Mouse (Mus musculus) bone marrow, adult 2 months (tissue): ENCODE results near the gene Gm28308. TPM values are rescaled to one million over a fixed set of nuclear protein-coding genes. Genes with fewer than 3 reads are reported as not detected.

ENCODE experiments used
- H3K27ac ChIP-seq: fragments of 200-500 bp; 2 replicates; pipeline ENCODE4 v1.5.1; 2012; ENCODE audit warnings: low read depth, mild to moderate bottlenecking, control low read depth, inconsistent platforms, low read length; ENCODE audit not compliant: control insufficient read depth, poor library complexity, insufficient read depth
- H3K4me1 ChIP-seq: fragments of 200-500 bp; 2 replicates; pipeline ENCODE4 v1.6.1; 2011; ENCODE audit warnings: low read length; ENCODE audit not compliant: control insufficient read depth, insufficient read depth
- H3K4me3 ChIP-seq: fragments of 200-500 bp; replicated peaks from 2 replicates; pipeline ENCODE3; 2011; ENCODE audit warnings: mild to moderate bottlenecking, low read depth, low read length, control low read depth; ENCODE audit not compliant: control insufficient read depth
- CTCF ChIP-seq: fragments of 200-500 bp; IDR thresholded peaks from 2 replicates; pipeline ENCODE4 v1.5.1; 2011; ENCODE audit warnings: low read length, control low read depth; ENCODE audit not compliant: control insufficient read depth, insufficient read depth
- POLR2A ChIP-seq: fragments of 200-500 bp; IDR thresholded peaks from 2 replicates; pipeline ENCODE4 v1.6.1; 2011; ENCODE audit warnings: low read depth, mild to moderate bottlenecking, control low read depth, low read length, borderline replicate concordance; ENCODE audit not compliant: control insufficient read depth
- WGBS: fragments of 180-500 bp; shearing (Covaris S2); methylation state at CpG from one replicate; pipeline ENCODE4 v1.1.7; 2018; 5-methylcytosine and 5-hydroxymethylcytosine counted together
- polyA plus RNA-seq: library from polyadenylated mRNA; stranded (reverse); fragments of >200 nt; gene quantifications from 2 replicates; pipeline ENCODE4 v1.2.4, GENCODE M21; 2011; ENCODE audit warnings: low replicate concordance; ENCODE audit not compliant: missing spikeins, insufficient read depth, insufficient read length

Gm28308 gene
- polyA plus RNA-seq, 1 experiment, result not detected

DNA sequence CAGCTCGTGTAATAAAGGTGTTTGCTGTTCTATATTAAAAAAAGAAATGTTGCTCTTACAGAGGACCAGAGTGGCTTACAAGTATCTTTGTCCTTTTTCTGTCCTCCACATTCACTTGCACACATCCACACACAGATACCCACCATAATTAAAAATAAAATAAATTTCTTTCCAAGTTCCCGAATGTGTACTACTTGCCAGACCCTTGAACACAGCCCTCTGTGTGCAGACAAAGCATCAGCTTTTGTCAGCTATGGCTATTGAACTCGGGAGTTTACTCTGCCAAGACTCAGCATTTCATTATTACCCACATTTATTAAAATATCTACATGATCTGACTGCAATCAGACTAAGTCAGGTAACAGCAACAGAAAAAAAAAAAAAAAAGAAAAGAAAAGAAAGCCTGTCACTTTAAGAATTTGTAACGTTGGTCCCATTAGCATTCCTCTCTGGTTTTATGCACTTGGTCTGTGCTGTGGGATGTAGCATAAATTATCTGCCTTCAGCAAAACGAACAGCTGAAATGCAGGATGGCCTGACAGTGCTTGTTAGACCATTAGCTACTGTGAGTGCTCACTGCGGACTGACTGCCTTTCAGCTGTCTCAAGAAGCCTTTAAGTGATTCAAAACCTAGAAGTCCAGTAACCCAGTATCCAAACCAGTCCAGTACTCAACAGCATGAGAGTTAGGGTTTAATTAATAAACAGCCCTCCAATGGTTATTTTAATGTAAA is 94.1 kb downstream of the Gm28308 start:
- Histone ChIP-seq H3K27ac (no peak overlapping the region), H3K4me3 (no peak overlapping the region), H3K4me1 (no peaks in the 10 kb centered on the region)
- TF ChIP-seq POLR2A (no peak), CTCF (no peak)
- WGBS, result 49% methylated on average over 6 of the region's 6 CpGs

DNA sequence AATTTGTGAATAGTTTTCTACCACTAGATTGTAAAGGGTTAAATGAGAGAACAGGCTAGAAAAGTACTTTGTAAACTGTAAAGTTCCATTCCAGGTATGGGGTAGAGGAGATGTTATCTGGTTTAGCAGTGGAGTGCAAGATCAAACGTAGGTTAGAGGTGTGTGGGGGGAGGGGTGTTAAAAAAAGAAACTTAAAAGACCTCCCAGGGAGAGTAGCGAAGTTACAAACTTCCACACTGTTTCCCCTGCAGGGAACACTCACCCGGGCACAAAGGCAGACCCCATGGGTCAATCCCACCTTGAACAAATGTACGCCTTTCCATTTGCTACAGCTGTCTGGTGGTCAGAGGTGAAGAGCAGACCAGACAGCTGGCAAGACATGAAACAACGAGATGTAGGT is 97.2 kb downstream of the Gm28308 start:
- Histone ChIP-seq H3K27ac (no peak overlapping the region), H3K4me1 (no peaks in the 10 kb centered on the region), H3K4me3 (no peak overlapping the region)
- WGBS, result 34% methylated on average over 5 of the region's 5 CpGs
- no peak for TF ChIP-seq POLR2A
- no peak for TF ChIP-seq CTCF

Other genes starting within 250 kb of the Gm28308 start
- gene Skap2, start 200.8 kb downstream of the Gm28308 start, polyA plus RNA-seq, result 65.0 and 102 TPM in 2 replicates
- gene Hoxa1, start 55.0 kb downstream of the Gm28308 start, polyA plus RNA-seq, result 0.97 TPM in 1 of 2 replicates, not detected in the other
- 1.4 TPM in 1 of 2 replicates, not detected in the other for gene Hoxa2, start 48.5 kb downstream of the Gm28308 start, polyA plus RNA-seq
- gene 5730596B20Rik, start 35.8 kb downstream of the Gm28308 start, polyA plus RNA-seq, result not detected in 2 replicates
- 1.8 TPM in 1 of 2 replicates, not detected in the other for gene Hoxa4, start 21.6 kb downstream of the Gm28308 start, polyA plus RNA-seq
- 1.5 and 2.4 TPM in 2 replicates for gene Hoxa5, start 8.8 kb downstream of the Gm28308 start, polyA plus RNA-seq
- not detected in 2 replicates for gene Hoxa6, start 4.6 kb downstream of the Gm28308 start, polyA plus RNA-seq
- 1.2 and 2.4 TPM in 2 replicates for gene Hoxa3, start within 50 bp of the Gm28308 start, polyA plus RNA-seq
- gene Hoxa7, start 8.5 kb upstream of the Gm28308 start, polyA plus RNA-seq, result 1.4 and 2.8 TPM in 2 replicates
- 2.2 and 3.8 TPM in 2 replicates for gene Hoxa9, start 17.8 kb upstream of the Gm28308 start, polyA plus RNA-seq
- gene Hoxa10, start 27.5 kb upstream of the Gm28308 start, polyA plus RNA-seq, result 0.93 and 1.6 TPM in 2 replicates
- 1.3 TPM in 1 of 2 replicates, not detected in the other for gene Hoxa11, start 32.5 kb upstream of the Gm28308 start, polyA plus RNA-seq
- gene Hoxa13, start 47.5 kb upstream of the Gm28308 start, polyA plus RNA-seq, result not detected in 2 replicates
- gene Evx1, start 100.2 kb upstream of the Gm28308 start, polyA plus RNA-seq, result not detected in 2 replicates